Mouse (Mus musculus) heart, adult 2 months (tissue): ENCODE results near the gene Gpn3. TPM values are rescaled to one million over a fixed set of nuclear protein-coding genes. Genes with fewer than 3 reads are reported as not detected.
A peak's percentile ranks its signal among the peaks of the same experiment; 100 is the strongest.

ENCODE experiments used
- DNase-seq, 2 experiments: peaks; one replicate each; pipeline ENCODE4 v3.0.0; 2021
- H3K27ac ChIP-seq: fragments of 200-600 bp; 2 replicates; pipeline ENCODE4 v1.8.1; 2022
- H3K27me3 ChIP-seq: fragments of 200-500 bp; 2 replicates; pipeline ENCODE4 v1.6.1; 2012; ENCODE audit warnings: mild to moderate bottlenecking, low read length, inconsistent platforms, mixed read lengths; ENCODE audit not compliant: control insufficient read depth, insufficient read depth
- H3K36me3 ChIP-seq: fragments of 200-500 bp; 2 replicates; pipeline ENCODE4 v1.6.1; 2012; ENCODE audit warnings: low read length, inconsistent platforms; ENCODE audit not compliant: control insufficient read depth, insufficient read depth
- H3K4me1 ChIP-seq: fragments of 200-500 bp; 2 replicates; pipeline ENCODE4 v1.6.1; 2011; ENCODE audit warnings: low read length; ENCODE audit not compliant: control insufficient read depth, insufficient read depth
- H3K4me3 ChIP-seq: fragments of 200-600 bp; 2 replicates; pipeline ENCODE4 v1.8.1; 2022
- H3K79me2 ChIP-seq: fragments of 200-500 bp; replicated peaks from 2 replicates; pipeline ENCODE4 v1.6.1; 2012; ENCODE audit warnings: mild to moderate bottlenecking, inconsistent platforms, low read length, moderate library complexity, mixed read lengths; ENCODE audit not compliant: control insufficient read depth, insufficient read depth
- H3K9ac ChIP-seq: fragments of 200-500 bp; 2 replicates; pipeline ENCODE4 v1.6.1; 2012; ENCODE audit warnings: low read depth, mild to moderate bottlenecking, control low read depth, inconsistent platforms, low read length, mixed read lengths
- CTCF ChIP-seq: fragments of 200-600 bp; IDR thresholded peaks from 2 replicates; pipeline ENCODE4 v1.8.1; 2022; ENCODE audit warnings: antibody characterized with exemption, mild to moderate bottlenecking, moderate library complexity
- EP300 ChIP-seq: fragments of 200-500 bp; IDR thresholded peaks from 2 replicates; pipeline ENCODE4 v1.6.1; 2011; ENCODE audit warnings: low read depth, low read length, control low read depth; ENCODE audit not compliant: insufficient read depth
- POLR2A ChIP-seq: fragments of 200-500 bp; IDR thresholded peaks from 2 replicates; pipeline ENCODE4 v1.6.1; 2011; ENCODE audit warnings: mild to moderate bottlenecking, low read depth, low read length, control low read depth; ENCODE audit not compliant: insufficient read depth
- WGBS: fragments of 180-500 bp; shearing (Covaris S2); methylation state at CpG from one replicate; pipeline ENCODE4 v1.1.7; 2018; 5-methylcytosine and 5-hydroxymethylcytosine counted together
- intact Hi-C: fragments of 180-260 bp; cut with DNase I; formaldehyde crosslinking; loops from one replicate; pipeline ENCODE4 v1.15.1; 2025
- polyA plus RNA-seq: library from polyadenylated mRNA; depleted of rRNA; stranded (reverse); fragments of >200 nt; gene quantifications from 2 replicates; pipeline ENCODE4 v1.2.3, GENCODE M21; 2012
- total RNA-seq, 2 experiments: library from RNA; stranded (reverse); gene quantifications; 2 replicates each; pipeline ENCODE4 v1.2.3; 2021

Gpn3 gene
- total and polyA plus RNA-seq, 3 experiments = 19.2 to 28.0 (median 23.5) TPM

DNA sequence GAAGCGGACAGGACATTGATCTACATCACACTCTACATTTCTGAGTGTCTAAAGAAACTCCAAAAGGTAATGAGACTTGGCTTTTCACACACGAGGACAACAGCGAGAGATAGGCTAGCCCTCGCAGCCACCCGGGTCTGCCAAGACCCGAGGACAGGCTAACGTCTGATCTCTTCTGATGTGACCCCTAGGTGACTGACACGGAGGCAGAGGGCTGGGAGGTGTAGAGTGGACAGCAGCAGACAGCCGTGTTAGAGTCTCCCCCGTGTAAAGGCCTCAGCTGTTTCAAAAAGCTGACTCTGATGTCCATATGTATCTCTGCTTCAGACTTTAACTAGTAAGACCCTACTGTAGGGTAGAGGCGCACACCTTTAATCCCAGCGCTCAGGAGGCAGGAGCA is 31.7 kb downstream of the Gpn3 start:
- intact Hi-C loops = loop anchor here (5.0 kb wide), 2 partner anchors 49 to 329 kb away; no protein-coding TSS in a partner anchor
- Histone ChIP-seq H3K27ac (peak overlapping the region; percentile 40), H3K4me3 (no peak overlapping the region), H3K27me3 (no peaks in the 10 kb centered on the region), H3K4me1 (peaks cover 19% of the 10 kb centered on the region), H3K9ac (no peak overlapping the region), H3K36me3 (peaks cover 12% of the 10 kb centered on the region), H3K79me2 (no peaks in the 10 kb centered on the region)
- 78% methylated on average over 12 of the region's 12 CpGs for WGBS
- no peak for TF ChIP-seq EP300
- TF ChIP-seq POLR2A = no peak
- no peak for TF ChIP-seq CTCF
- no peak for DNase-seq

DNA sequence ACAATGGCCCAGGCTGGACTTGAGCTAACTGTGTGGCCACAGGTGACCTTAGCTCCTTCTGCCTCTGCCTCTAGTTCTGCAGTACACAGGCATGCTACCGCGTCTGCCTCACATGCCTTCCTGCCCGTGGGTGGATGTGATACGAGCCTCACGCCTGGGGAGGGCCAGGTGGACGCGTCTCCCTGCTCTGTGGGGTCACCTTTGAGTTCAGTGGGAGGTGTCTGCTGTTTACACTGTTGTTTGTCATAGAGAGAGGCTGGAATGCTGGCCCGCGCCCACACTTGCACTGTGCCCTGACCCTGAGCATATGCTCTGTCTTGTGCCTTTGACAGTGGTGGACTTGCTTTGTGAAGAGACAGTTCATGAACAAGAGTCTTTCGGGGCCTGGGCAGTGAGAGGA is 33.9 kb downstream of the Gpn3 start:
- no peak overlapping the region for H3K9ac ChIP-seq
- H3K79me2 ChIP-seq = no peaks in the 10 kb centered on the region
- TF ChIP-seq POLR2A = no peak
- no peak for TF ChIP-seq CTCF
- no peak for TF ChIP-seq EP300
- WGBS = 97% methylated on average over 10 of the region's 10 CpGs
- intact Hi-C loops = no loop called here
- H3K4me3 ChIP-seq = no peak overlapping the region
- no peak for DNase-seq
- no peak overlapping the region for H3K27ac ChIP-seq
- peaks cover 4% of the 10 kb centered on the region; the same call in 1 of the 2 replicates for H3K36me3 ChIP-seq
- peaks cover 13% of the 10 kb centered on the region for H3K4me1 ChIP-seq
- no peaks in the 10 kb centered on the region for H3K27me3 ChIP-seq

DNA sequence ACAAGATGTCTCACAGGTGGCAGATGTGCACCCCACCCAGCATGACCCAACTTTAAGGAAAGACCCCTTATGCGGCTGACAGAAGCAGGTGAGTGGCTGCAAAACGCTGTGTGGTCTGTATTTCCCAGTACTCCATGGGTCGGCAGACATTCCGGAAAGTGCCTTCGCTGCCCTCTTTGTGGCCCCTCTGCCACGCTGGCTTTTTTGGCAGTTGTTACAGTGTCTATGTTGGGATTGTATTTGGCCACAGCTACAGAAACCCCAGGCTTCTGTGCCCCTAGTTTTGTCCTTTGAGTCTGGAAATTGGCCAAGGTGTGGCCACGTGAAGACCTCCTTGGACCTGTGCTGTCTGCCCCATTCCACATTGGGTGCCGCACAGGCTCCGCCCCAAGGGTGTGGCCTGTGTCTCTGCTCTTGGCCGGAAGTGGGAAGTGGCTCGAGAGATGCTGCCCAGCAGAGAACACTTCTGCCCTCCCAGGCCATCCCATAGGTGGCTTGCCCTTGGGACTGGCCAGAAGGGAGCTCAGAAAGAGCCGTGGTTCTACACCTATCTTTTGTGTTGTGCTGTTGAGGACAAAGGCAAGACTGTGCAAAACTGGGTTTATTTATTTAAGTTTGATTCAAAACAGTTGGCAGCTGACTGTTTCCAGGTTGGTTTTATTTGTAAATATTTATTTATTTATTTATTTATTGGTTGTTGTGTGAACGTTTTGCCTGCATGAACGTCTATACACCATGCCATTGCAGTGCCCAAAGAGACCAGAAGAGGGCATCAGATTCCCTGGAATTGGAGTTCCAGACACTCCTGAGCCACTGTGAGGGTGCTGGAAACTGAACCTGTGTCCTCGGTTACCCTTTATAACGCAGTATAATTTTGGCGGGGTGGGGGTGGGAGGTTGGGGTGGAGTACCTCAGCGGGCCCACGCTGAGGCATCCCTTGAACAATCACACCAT is 38.3 kb downstream of the Gpn3 start:
- H3K9ac ChIP-seq = no peak overlapping the region
- intact Hi-C loops = no loop called here
- H3K4me1 ChIP-seq = no peaks in the 10 kb centered on the region
- no peaks in the 10 kb centered on the region for H3K36me3 ChIP-seq
- TF ChIP-seq CTCF = peak; percentile 55
- no peak for TF ChIP-seq EP300
- TF ChIP-seq POLR2A = no peak
- no peaks in the 10 kb centered on the region for H3K27me3 ChIP-seq
- no peak overlapping the region for H3K27ac ChIP-seq
- no peaks in the 10 kb centered on the region for H3K79me2 ChIP-seq
- DNase-seq = no peak
- 84% methylated on average over 19 of the region's 19 CpGs for WGBS
- H3K4me3 ChIP-seq = no peak overlapping the region

DNA sequence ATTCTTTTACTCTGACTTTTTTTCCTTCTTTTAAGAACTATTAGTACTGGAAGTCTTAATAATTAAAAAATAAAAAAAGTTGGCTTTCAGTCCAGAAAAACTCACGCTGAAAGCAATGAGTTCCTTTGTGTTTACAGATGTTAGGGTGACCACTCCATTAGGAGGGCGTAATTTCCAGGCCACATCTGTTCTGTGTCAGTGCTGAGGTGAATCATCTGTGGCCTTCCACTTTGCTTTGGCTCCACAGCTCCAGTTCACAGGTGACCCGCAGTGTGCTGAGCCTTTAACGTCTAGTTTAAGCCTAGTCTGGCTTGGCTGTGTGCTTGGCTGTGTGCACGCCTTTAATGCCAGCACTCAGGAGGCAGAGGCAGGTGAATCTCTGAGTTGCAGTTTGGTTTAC is 40.2 kb downstream of the Gpn3 start:
- Histone ChIP-seq H3K9ac (no peak overlapping the region), H3K36me3 (no peaks in the 10 kb centered on the region), H3K27ac (no peak overlapping the region), H3K79me2 (no peaks in the 10 kb centered on the region), H3K27me3 (no peaks in the 10 kb centered on the region), H3K4me3 (no peak overlapping the region), H3K4me1 (no peaks in the 10 kb centered on the region)
- 69% methylated on average over 5 of the region's 5 CpGs for WGBS
- TF ChIP-seq CTCF (no peak), EP300 (no peak), POLR2A (no peak)
- DNase-seq = peak in 1 of 2 experiments; percentile 33
- intact Hi-C loops = no loop called here

DNA sequence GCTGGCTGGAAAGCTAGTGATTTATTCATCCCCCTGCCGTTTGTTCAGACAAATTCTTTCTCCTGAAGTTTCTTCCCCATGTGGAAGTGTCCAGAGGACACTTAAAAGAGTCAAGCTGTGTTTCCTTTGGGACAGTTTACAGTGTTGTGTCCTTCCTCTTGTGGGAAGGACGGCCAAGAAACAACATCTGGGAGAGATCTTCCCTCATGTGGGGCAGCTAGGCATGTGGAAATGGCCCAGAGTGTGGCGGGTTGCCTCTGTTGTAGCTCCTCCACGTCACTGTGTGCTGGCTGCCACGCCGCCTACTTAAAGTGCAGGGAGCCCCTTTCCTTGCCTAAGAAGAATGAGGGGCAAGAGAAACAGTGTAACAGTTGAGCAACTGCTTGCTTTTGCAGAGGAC is 41.1 kb downstream of the Gpn3 start:
- Histone ChIP-seq H3K4me3 (no peak overlapping the region), H3K4me1 (no peaks in the 10 kb centered on the region), H3K27me3 (no peaks in the 10 kb centered on the region), H3K9ac (no peak overlapping the region), H3K36me3 (no peaks in the 10 kb centered on the region), H3K79me2 (no peaks in the 10 kb centered on the region), H3K27ac (no peak overlapping the region)
- DNase-seq = peak in 1 of 2 experiments; percentile 39
- TF ChIP-seq POLR2A (no peak), CTCF (no peak)
- 45% methylated on average over 6 of the region's 6 CpGs for WGBS
- intact Hi-C loops = no loop called here

DNA sequence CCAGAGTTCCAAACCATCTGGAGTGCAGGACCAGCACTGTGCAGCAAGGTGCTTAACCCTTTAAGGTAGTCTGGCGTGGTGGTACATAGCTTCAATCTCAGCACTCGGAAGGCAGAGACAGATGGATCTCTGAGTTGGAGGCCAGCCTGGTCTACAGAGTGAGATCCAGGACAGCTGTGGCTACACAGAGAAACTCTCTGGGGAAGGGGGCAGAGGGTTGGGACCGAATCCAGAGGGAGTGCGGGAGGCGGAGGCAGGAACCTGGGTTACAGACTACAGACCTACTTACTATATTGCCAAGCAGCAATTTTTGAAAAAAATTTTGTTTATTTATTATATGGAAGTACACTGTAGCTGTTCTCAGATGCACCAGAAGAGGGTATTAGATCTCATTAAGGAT is 42.7 kb downstream of the Gpn3 start:
- TF ChIP-seq POLR2A (no peak), EP300 (no peak), CTCF (no peak)
- Histone ChIP-seq H3K27ac (no peak overlapping the region), H3K4me3 (no peak overlapping the region), H3K79me2 (no peaks in the 10 kb centered on the region), H3K27me3 (no peaks in the 10 kb centered on the region), H3K36me3 (no peaks in the 10 kb centered on the region), H3K9ac (no peak overlapping the region), H3K4me1 (no peaks in the 10 kb centered on the region)
- intact Hi-C loops = no loop called here
- DNase-seq = peak in 1 of 2 experiments; percentile 24
- 84% methylated on average over 5 of the region's 5 CpGs for WGBS
